Mouse (Mus musculus) spleen, postnatal 14 days (tissue): ENCODE measurements at regions not wholly inside any gene's neighbourhood (a gene's known extent, or its start where the extent isn't known, plus 50 kb on each side); places are given as distances from the start of the nearest gene placed in this dataset.

Experiments
- DNase-seq, 2 experiments: peaks; one replicate each; pipeline ENCODE4 v3.0.0; 2021 to 2022; ENCODE audit warnings: low spot score in 2 of 2

DNA sequence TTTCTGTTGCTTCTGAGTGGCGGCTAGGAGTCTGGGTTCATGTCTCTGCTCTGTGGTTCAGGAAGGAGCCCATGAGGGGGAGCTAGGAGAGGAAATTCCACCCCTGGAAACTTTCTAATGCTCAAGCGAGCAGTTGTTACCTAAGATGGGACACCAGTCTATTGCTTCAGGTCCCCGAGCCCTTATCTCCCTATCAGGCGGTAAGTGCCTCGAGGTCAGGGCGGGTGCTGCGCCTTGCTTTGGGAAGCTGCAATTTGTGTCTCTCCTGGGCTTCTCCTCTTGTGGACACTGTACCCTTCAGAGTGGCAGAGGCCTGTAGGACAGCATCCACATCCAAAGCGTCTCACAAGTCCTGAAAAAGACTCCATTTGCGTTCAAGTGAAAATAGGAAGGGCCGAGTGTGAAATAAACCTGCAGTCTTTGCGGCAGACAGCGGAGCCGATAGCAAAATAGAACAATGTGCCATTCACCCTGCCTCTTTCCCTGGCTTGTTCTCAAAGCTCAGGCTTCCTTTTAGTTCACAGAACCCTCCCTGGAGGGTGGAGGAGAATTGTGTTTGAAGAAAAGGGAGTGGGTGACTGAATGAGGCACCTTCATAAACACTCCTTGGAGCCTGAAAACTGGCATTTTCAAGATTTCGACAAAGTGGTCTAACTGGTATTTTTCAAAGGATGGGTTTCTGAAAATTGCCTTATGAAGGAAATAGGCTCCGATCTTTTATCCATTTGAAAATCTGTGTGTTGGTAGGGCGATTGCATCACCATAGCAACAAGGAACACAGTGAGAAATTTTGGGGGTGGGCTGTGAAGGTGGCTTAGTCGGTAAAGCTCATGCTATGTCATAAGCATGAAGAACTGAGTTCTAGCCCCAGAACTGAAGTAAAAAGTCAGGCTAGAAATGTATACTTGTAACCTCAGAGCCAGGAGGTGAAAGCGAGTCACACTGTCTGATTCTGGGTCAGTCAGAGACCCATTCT, 87.2 kb upstream of the Cxcr4 start:
- no peak for DNase-seq

DNA sequence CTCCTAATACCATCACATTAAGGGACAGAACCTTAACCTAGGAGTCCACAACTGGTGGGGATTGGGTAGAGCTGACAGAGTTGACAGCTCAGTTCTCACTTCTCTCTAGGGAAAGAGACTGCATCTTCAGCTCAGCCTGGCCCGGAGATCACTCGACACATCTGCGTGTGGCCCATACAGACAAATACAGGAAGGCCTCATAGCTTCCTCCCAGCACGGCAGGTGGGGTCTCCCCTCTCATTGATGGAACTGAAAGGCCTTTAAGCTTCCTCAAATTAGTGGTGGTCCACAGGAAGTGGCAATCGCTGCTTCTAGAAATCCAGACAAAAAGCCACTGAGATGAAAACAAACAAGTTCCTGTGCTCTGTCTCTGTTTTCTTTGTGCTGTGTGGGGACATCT, 83.4 kb upstream of the Cxcr4 start:
- DNase-seq: peak; percentile 14 to 30

DNA sequence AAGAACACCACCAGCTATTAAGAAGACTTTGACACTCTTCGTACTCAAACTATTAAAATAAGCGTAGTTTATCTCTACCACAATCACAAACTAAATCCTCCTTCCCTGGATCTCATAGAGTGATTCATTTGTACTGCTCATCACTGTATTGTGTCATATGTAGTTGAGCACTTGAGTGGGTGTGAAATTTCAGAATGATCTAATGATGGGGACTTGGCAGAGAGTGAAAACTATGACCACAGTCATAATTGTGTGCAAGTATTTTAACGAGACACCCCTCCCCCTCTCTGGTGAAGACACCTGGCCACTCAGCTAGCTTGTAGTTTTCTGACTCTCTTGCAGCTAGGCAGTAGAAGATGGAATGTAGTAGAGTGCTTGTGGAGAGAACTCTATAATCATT, 80.2 kb upstream of the Cxcr4 start:
- DNase-seq: no peak

- DNase-seq: no peak
Measured at GRCm38 (mm10) chr1:128671495-128671894, 79.4 kb upstream of the Cxcr4 start.

DNA sequence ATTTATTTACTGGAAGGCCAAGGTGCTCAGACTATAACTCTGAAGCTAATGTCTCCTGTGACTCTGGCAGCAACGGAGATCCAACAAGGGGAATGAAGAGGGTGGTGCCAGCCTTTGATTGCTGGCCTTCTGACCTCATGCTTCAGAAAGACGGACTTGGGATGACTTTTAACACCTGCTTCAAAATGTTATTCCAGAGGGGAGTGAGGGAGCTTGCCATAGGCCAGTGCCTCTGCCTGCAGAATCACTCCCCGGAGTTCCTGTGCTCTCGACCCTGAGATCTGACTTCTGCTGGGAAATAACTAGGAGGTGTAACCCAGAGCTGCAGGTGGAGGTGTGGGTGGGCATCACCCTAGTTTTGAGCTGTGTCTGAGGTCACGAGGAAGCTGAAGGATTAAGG, 78.9 kb upstream of the Cxcr4 start:
- DNase-seq: no peak

- DNase-seq: no peak
Measured at GRCm38 (mm10) chr1:128669241-128669666, 77.2 kb upstream of the Cxcr4 start.

DNA sequence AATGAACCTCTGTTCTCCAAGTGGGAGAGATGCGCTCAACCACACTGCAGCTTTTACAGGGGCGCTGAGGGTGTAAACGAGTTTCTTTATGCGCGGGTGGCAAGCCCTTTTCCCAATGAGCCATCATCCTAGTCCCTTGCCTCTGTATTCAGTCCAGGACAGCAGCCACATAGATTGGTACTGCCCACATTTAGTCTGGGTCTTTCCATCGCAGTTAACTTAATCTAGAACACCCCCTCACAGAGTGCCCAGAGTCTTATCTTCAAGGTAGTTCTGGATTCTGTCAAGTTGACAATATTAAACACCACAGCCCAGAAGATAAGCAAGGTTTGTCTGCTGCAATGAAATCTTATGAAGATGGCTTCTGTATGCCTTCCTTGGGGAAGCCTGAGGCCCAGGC, 76.6 kb upstream of the Cxcr4 start:
- no peak for DNase-seq

GRCm38 (mm10) chr1:128667121-128667762, 75.1 kb upstream of the Cxcr4 start:
- no peak for DNase-seq

DNA sequence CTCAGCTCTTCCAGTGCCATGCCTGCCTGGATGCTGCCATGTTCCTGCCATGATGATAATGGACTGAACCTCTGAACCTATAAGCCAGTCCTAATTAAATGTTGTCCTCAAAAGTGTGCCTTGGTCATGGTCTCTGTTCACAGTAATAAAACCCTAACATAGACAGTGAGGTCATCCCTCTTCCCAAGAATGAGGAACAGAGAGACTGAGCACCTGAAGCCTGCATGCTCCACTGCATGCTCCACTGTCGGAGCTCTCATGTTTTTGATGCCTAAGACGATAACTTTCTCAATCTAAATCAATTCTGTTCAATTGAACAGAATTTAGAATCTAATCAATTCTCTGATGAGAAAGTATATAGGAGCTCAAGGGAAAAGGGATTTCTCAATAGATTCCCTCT, 71.1 kb upstream of the Cxcr4 start:
- DNase-seq: no peak

GRCm38 (mm10) chr1:128659857-128660256, 67.8 kb upstream of the Cxcr4 start:
- no peak for DNase-seq

DNA sequence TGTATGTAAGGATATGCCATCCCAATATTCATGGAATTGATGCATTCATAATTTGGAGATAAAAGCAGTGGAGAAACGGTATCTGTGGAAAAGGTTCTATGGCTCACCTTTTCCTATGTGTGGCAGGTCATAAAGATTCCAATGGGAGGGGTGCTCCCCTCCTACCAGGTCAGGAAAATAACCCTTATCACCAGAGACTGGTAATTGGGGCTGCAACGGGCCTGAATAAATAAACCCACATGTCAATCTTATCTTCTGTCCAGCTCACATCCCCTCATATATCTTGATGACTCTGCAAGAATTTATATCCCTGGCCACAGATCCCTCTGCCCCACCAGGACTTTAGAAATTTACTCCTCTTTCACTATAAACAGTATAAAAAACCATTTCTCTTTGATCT, 66.7 kb upstream of the Cxcr4 start:
- no peak for DNase-seq

- DNase-seq: no peak
Measured at GRCm38 (mm10) chr1:128654099-128654862, 62.2 kb upstream of the Cxcr4 start.

DNA sequence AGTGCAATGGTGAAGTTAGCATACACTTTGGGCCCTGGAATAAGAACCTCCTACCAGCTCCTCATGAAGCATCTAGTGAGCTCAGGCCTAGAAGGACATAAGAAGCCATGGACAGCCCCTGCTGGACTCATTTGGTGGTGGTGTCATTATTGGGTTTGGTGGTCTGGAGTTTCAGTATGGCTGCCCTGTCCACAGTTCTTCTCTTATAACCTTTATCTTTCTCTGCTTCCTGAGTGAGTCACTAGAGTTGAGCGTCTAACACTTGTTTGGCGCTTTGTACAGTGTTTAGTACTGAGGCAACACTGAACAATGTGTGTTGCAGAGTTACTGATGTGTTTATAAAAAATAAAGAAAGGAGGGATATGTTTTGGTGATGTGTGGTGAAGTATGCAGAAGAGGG, 58.5 kb upstream of the Cxcr4 start:
- DNase-seq: no peak

DNA sequence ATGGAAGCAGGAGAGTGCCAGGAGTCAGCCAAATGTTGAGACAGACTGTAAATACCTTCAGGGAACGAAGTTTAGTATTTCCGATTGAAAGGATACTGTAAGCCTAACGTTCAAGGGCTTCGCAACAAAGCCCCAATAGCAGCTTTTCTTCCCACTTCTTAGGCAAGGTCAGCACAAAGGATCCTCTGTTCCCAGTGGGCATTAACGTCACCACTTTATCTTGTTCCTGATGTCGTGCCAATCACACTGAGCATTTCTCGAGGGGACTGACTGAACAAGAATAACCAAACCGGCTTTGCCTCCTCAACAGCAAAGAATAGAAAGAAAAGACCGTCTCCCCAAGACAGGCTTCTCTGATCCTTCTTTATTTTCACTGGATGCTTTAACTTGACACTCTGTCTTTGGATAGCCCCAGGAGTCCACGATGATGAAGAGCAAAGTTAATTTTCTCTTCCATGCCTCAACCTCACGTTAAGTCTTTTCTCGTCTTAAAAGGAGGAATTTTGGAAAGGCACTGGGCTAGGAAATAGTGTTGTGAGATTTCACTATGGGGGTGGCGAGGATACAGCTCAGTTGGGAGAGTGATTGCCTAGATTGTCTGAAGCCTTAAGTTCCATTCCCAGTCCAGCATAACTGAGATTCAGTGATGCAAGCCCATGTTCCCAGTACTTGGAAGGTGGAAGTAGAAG, 57.5 kb upstream of the Cxcr4 start:
- no peak for DNase-seq

- no peak for DNase-seq
Measured at GRCm38 (mm10) chr1:128643316-128643776, 51.3 kb upstream of the Cxcr4 start.

GRCm38 (mm10) chr1:128642212-128642611, 50.1 kb upstream of the Cxcr4 start:
- DNase-seq: no peak
